Mouse (Mus musculus): ENCODE measurements around the gene Gm11555. TPM values are rescaled to one million over a fixed set of nuclear protein-coding genes. Genes with fewer than 3 reads are reported as not detected.
"Not testable (repeated sequence)": the region's sequence is repeated elsewhere in the genome, so short reads cannot be mapped to it uniquely, and the experiment has no call there.

The Gm11555 gene
- polyA plus RNA-seq, 1 experiment from 2014 or later = not detected

DNA sequence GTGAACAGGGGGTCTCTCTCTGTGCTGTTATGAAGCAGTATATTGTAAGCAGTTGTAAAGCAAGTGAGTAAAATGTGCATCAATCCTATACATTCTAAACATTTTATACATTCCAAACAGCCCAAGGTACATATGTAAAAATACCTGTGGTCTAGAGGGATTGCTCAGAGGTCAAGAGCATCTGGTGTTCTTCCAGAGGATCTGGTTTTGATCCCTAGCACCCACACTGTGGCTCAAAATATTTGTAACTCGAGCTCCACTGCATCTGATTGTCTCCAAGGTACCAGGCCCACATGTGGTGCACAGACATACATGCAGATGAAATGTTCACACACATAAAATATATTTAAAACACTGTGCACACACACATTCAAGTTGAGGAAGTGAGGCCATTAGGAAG, 9.1 kb downstream of the Gm11555 start:
- Histone ChIP-seq H3K4me2 (no peak overlapping the region), H3K4me1 (replicated peaks) (no peaks in the 10 kb centered on the region), H3K9me3 (replicated peaks) (no peaks in the 10 kb centered on the region), H3K27me3 (no peaks in the 10 kb centered on the region), H3K36me3 (no peaks in the 10 kb centered on the region), H3K27ac (no peak overlapping the region), H3K9ac (no peak overlapping the region), H3K4me3 (no peak overlapping the region)
- no peak for ATAC-seq (replicated peaks; ENCODE audit: insufficient number of reproducible peaks, insufficient read depth, low FRiP score, low read depth)
- WGBS = 19% methylated on average over 1 of the region's 1 CpGs

GRCm38 (mm10) chr11:99637086-99637485, 12.9 kb downstream of the Gm11555 start:
- ATAC-seq (replicated peaks; ENCODE audit: insufficient number of reproducible peaks, insufficient read depth, low FRiP score, low read depth) = no peak
- WGBS = 42% methylated on average over 1 of the region's 1 CpGs
- Histone ChIP-seq H3K4me1 (replicated peaks) (no peaks in the 10 kb centered on the region), H3K27ac (no peak overlapping the region), H3K9ac (no peak overlapping the region), H3K36me3 (no peaks in the 10 kb centered on the region), H3K4me2 (no peak overlapping the region), H3K9me3 (replicated peaks) (no peaks in the 10 kb centered on the region), H3K4me3 (no peak overlapping the region), H3K27me3 (no peaks in the 10 kb centered on the region)

DNA sequence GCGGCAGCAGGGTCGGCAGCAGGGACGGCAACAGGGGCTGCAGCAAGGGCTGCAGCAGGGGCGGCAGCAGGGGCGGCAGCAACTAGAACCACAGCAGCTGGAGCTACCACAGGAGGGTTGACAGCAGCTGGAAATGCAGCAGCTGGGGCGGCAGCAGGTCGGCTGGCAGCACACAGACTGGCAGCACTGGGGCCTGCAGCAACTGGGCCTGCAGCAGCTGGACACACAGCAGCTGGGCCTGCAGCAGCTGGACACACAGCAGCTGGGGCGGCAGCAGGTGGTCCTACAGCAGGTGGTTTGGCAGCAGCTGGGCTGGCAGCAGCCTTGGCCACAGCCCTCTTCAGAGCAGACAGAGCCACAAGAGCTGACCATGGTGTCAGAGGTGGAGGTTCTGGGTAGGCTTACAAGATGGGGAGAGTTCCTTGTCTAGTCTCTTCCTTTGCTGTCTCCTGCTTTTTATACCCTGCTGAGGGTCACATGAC, 15.3 kb downstream of the Gm11555 start, which contains the start of gene Krtap4-2:
TSS of gene Krtap4-2 (minus strand) at position 432 of the 482 bp plus-strand sequence.
- 32% methylated on average over 8 of the region's 8 CpGs for WGBS
- no peaks in the 10 kb centered on the region for H3K9me3 ChIP-seq (replicated peaks)
- H3K4me1 ChIP-seq (replicated peaks) = no peaks in the 10 kb centered on the region
- no peak within 1 kb of the TSS for H3K27ac ChIP-seq
- no peak within 1 kb of the TSS for H3K4me2 ChIP-seq
- H3K9ac ChIP-seq = no peak within 1 kb of the TSS
- no peaks in the 10 kb centered on the region for H3K36me3 ChIP-seq
- H3K27me3 ChIP-seq = no peaks in the 10 kb centered on the region
- no peak within 1 kb of the TSS for H3K4me3 ChIP-seq
- ATAC-seq (replicated peaks; ENCODE audit: insufficient number of reproducible peaks, insufficient read depth, low FRiP score, low read depth) = no peak

GRCm38 (mm10) chr11:99633293-99633692, 16.7 kb downstream of the Gm11555 start:
- H3K9me3 ChIP-seq (replicated peaks) = no peaks in the 10 kb centered on the region
- H3K4me2 ChIP-seq = no peak overlapping the region
- H3K36me3 ChIP-seq = no peaks in the 10 kb centered on the region
- no peak for ATAC-seq (replicated peaks; ENCODE audit: insufficient number of reproducible peaks, insufficient read depth, low FRiP score, low read depth)
- H3K4me1 ChIP-seq (replicated peaks) = no peaks in the 10 kb centered on the region
- no peak overlapping the region for H3K4me3 ChIP-seq
- H3K9ac ChIP-seq = no peak overlapping the region
- H3K27ac ChIP-seq = no peak overlapping the region
- no peaks in the 10 kb centered on the region for H3K27me3 ChIP-seq
- 70% methylated on average over 2 of the region's 2 CpGs for WGBS

DNA sequence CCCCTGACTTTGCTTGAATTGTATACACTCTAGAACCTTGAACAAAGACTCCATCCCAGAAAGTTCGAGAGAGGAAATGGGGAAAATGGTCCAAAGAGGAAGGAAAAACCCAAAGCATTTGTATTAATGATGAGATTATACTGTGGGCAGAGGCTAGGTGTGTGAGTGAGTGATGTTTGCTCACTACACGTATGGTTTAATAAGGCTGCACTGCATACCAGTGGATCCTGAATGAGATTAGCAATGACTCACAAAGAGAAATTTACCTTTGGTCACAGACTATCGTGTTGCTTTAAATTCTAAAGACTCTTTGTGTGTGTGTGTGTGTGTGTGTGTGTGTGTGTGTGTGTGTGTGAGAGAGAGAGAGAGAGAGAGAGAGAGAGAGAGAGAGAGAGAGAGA, 19.1 kb downstream of the Gm11555 start:
- no peaks in the 10 kb centered on the region for H3K9me3 ChIP-seq (replicated peaks)
- H3K4me1 ChIP-seq (replicated peaks) = no peaks in the 10 kb centered on the region
- no peak overlapping the region for H3K4me3 ChIP-seq
- no peaks in the 10 kb centered on the region for H3K36me3 ChIP-seq
- no peak for ATAC-seq (replicated peaks; ENCODE audit: insufficient number of reproducible peaks, insufficient read depth, low FRiP score, low read depth)
- 68% methylated on average over 3 of the region's 3 CpGs for WGBS
- no peak overlapping the region for H3K27ac ChIP-seq
- no peak overlapping the region for H3K9ac ChIP-seq
- H3K4me2 ChIP-seq = no peak overlapping the region
- no peaks in the 10 kb centered on the region for H3K27me3 ChIP-seq

DNA sequence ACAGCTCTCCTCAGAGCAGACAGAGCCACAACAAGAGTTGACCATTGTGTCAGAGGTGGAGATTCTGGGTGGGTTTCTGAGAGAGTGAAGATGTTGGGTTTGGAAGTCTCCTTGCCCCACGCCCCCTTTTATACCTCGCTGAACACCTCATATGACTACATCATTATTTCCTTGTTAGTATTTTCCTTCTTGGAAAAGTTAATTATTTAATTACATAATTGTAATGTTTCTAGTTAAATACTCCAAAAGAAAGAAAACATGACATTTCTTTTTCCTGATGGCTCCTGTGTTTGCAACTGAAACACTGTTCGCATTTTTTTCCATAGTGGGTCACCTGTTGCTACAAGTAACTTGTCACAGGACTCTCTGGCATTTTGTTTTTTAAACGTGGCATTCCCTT, 21.9 kb downstream of the Gm11555 start, which contains the start of gene Krtap4-1:
TSS of gene Krtap4-1 (minus strand) at position 101 of the 400 bp plus-strand sequence.
- H3K4me2 ChIP-seq = no peak within 1 kb of the TSS
- no peaks in the 10 kb centered on the region for H3K4me1 ChIP-seq (replicated peaks)
- no peak within 1 kb of the TSS for H3K9ac ChIP-seq
- no peak within 1 kb of the TSS for H3K4me3 ChIP-seq
- H3K36me3 ChIP-seq = no peaks in the 10 kb centered on the region
- no peaks in the 10 kb centered on the region for H3K9me3 ChIP-seq (replicated peaks)
- WGBS = 79% methylated on average over 4 of the region's 4 CpGs
- no peak for ATAC-seq (replicated peaks; ENCODE audit: insufficient number of reproducible peaks, insufficient read depth, low FRiP score, low read depth)
- no peaks in the 10 kb centered on the region for H3K27me3 ChIP-seq
- H3K27ac ChIP-seq = no peak within 1 kb of the TSS

GRCm38 (mm10) chr11:99620335-99620734, 29.7 kb downstream of the Gm11555 start, which contains the start of gene Gm11562:
TSS of gene Gm11562 (minus strand) at chr11:99620435.
- ATAC-seq (replicated peaks; ENCODE audit: insufficient number of reproducible peaks, insufficient read depth, low FRiP score, low read depth) = no peak
- Histone ChIP-seq H3K4me1 (replicated peaks) (no peaks in the 10 kb centered on the region), H3K36me3 (no peaks in the 10 kb centered on the region), H3K4me2 (no peak within 1 kb of the TSS), H3K27ac (no peak within 1 kb of the TSS), H3K9ac (no peak within 1 kb of the TSS), H3K4me3 (no peak within 1 kb of the TSS), H3K9me3 (replicated peaks) (no peaks in the 10 kb centered on the region), H3K27me3 (no peaks in the 10 kb centered on the region)
- 74% methylated on average over 2 of the region's 2 CpGs for WGBS

- 60% methylated on average over 3 of the region's 3 CpGs for WGBS
- H3K36me3 ChIP-seq = no peaks in the 10 kb centered on the region
- ATAC-seq (replicated peaks; ENCODE audit: insufficient number of reproducible peaks, insufficient read depth, low FRiP score, low read depth) = no peak
- H3K27ac ChIP-seq = no peak within 1 kb of the TSS
- no peaks in the 10 kb centered on the region for H3K9me3 ChIP-seq (replicated peaks)
- no peaks in the 10 kb centered on the region for H3K4me1 ChIP-seq (replicated peaks)
- H3K9ac ChIP-seq = no peak within 1 kb of the TSS
- H3K4me2 ChIP-seq = no peak within 1 kb of the TSS
- no peak within 1 kb of the TSS for H3K4me3 ChIP-seq
- no peaks in the 10 kb centered on the region for H3K27me3 ChIP-seq
Measured at GRCm38 (mm10) chr11:99614796-99615363, 35.2 kb downstream of the Gm11555 start, which contains the start of gene Krtap2-4. TSS of gene Krtap2-4 (minus strand) at chr11:99614846.

- H3K27ac ChIP-seq; ATAC-seq (replicated peaks; ENCODE audit: insufficient number of reproducible peaks, insufficient read depth, low FRiP score, low read depth); H3K4me1 ChIP-seq (replicated peaks); H3K9ac ChIP-seq; H3K9me3 ChIP-seq (replicated peaks); H3K36me3 ChIP-seq; H3K4me2 ChIP-seq; H3K4me3 ChIP-seq; H3K27me3 ChIP-seq: not testable (repeated sequence)
- 76% methylated on average over 1 of the region's 2 CpGs for WGBS
Measured at GRCm38 (mm10) chr11:99610089-99610488, 39.9 kb downstream of the Gm11555 start, which contains the start of gene Gm11937. TSS of gene Gm11937 (minus strand) at chr11:99610189.

DNA sequence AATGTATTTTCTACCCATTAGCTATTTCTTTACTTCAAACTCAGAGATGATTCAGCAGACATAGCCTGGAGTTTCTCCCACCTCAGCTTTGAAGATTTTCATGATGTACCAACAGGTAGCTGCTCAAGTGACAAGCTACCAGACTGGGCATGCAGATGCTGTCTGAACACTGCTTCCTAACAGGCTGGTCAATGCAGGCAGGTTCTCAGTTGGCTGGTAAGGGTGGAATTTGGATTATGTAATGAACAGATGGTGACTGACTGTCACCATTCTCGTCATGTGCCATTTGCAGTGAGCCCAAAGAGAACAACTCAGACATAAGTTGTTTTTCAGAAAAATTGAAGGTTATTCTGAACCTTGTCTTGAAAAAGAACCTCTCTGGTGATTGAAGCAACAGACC, 40.9 kb downstream of the Gm11555 start:
- Histone ChIP-seq H3K36me3 (no peaks in the 10 kb centered on the region), H3K4me1 (replicated peaks) (no peaks in the 10 kb centered on the region), H3K4me2 (no peak overlapping the region), H3K9me3 (replicated peaks) (no peaks in the 10 kb centered on the region), H3K9ac (no peak overlapping the region), H3K4me3 (no peak overlapping the region), H3K27me3 (no peaks in the 10 kb centered on the region), H3K27ac (no peak overlapping the region)
- no peak for ATAC-seq (replicated peaks; ENCODE audit: insufficient number of reproducible peaks, insufficient read depth, low FRiP score, low read depth)
- 52% methylated on average over 1 of the region's 1 CpGs for WGBS

GRCm38 (mm10) chr11:99603208-99603607, 46.8 kb downstream of the Gm11555 start, which contains the start of gene Gm11938:
TSS of gene Gm11938 (minus strand) at chr11:99603308.
- H3K9me3 ChIP-seq (replicated peaks); H3K4me3 ChIP-seq; H3K36me3 ChIP-seq; ATAC-seq (replicated peaks; ENCODE audit: insufficient number of reproducible peaks, insufficient read depth, low FRiP score, low read depth); H3K27ac ChIP-seq; H3K4me1 ChIP-seq (replicated peaks); H3K4me2 ChIP-seq; H3K27me3 ChIP-seq; H3K9ac ChIP-seq: not testable (repeated sequence)
- WGBS = 40% methylated on average over 1 of the region's 1 CpGs
